Mouse (Mus musculus): Measurements from ENCODE around the gene Itsn1. TPM values are rescaled to one million over a fixed set of nuclear protein-coding genes. Genes with fewer than 3 reads are reported as not detected.

Gene Itsn1
- polyA plus RNA-seq, 1 experiment from 2014 or later = 36.0 TPM

GRCm38 (mm10) chr16:91841026-91841630, 112.0 kb downstream of the Itsn1 start:
- CTCF ChIA-PET = no interaction called here
- no peak for TF ChIP-seq CTCF (IDR thresholded peaks at IDR 0.05)
- in situ Hi-C loops (cut with MboI; ENCODE audit: low pct_unique_long_range_greater_than_20kb) = no loop called here
- DNase-seq (ENCODE audit: low read depth, low spot score) = no peak
- POLR2A ChIA-PET = no interaction called here
- no peaks in the 10 kb centered on the region for H3K27me3 ChIP-seq
- peak; percentile 67 for ATAC-seq

DNA sequence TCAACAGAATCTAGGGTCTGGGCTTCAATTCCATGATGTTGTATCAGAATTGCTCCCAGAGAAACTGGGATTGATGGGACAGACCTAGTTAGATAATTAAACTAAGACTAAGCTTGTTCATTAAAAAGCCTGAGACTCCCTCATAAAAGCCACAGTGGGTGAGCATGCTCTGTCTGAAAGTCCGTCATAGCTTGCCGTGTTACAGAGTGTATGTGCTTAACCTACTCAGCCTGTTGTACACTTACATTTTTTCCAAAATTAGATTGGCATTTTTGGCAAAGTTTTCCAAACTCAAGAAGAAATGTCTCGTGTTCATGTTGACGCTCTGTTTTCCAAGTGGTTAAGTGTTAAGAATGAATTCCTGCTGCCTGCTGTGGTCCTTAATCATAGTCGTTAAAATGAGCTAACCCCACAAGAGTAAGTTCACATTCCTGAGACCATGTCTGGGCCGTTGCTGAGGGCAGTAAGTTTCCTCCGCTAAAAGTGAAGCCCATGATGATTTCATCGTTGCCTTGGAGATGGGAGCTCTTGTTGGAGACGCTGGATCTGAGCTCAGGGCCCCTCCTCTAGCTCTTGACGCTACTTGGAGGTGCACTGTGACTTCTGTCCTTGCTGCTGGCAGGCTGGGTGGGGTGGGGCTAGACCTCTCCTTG, 117.1 kb downstream of the Itsn1 start:
- in situ Hi-C loops (cut with MboI; ENCODE audit: low pct_unique_long_range_greater_than_20kb) = no loop called here

DNA sequence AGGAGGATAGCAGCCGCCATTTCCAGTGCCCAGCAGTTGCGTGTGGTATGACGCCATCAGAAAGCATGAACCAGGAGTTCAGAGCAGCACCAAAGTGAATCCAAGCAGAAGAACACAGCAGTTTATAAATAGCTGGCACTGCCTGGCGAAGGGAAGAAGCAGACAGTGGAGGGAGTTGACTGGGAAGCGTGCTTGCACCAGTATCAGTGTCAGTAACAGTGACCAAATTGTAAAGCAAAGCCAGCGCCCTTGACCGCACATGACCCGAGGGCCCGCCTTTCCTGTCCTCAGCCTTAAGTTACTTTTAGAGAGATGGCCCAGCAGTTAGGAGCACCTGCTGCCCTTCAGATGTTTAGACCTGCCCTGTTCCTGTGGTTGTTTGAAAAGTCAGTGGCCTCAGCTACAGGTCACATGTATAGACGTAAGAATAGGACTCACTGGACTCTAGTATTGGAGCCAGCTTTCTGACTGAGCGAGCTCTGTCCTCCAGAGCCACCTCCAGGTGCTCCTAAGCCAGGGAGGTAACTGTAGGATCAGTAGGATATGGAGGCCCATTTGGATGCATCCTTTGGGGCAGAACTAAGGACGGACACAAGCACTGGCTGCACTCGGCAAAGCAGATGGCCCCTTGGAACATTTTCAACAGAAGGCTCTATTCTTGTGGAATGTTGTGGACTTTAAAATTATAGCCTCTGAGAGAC, 118.6 kb downstream of the Itsn1 start:
- ChIA-PET POLR2A (no interaction called here), CTCF (interaction anchor here (1.1 to 2.2 kb wide), 5 partner anchors 10 to 149 kb away, joined by 3 to 6 read pairs (median 3); no protein-coding TSS in a partner anchor)
- ATAC-seq (no peak), DNase-seq (ENCODE audit: low read depth, low spot score) (no peak)
- no peaks in the 10 kb centered on the region for H3K27me3 ChIP-seq
- in situ Hi-C loops (cut with MboI; ENCODE audit: low pct_unique_long_range_greater_than_20kb) = no loop called here
- no peak for TF ChIP-seq CTCF (IDR thresholded peaks at IDR 0.05)

More for the DNA sequence above, 117.1 kb downstream of the Itsn1 start:
- CTCF ChIA-PET = interaction anchor here (1.1 to 1.9 kb wide), 3 partner anchors 10 to 71 kb away, joined by 3 to 4 read pairs (median 4); no protein-coding TSS in a partner anchor
- H3K27me3 ChIP-seq = no peaks in the 10 kb centered on the region
- POLR2A ChIA-PET = no interaction called here
- DNase-seq (ENCODE audit: low read depth, low spot score) = peak; percentile 43
- no peak for TF ChIP-seq CTCF (IDR thresholded peaks at IDR 0.05)
- ATAC-seq = peak; percentile 39

DNA sequence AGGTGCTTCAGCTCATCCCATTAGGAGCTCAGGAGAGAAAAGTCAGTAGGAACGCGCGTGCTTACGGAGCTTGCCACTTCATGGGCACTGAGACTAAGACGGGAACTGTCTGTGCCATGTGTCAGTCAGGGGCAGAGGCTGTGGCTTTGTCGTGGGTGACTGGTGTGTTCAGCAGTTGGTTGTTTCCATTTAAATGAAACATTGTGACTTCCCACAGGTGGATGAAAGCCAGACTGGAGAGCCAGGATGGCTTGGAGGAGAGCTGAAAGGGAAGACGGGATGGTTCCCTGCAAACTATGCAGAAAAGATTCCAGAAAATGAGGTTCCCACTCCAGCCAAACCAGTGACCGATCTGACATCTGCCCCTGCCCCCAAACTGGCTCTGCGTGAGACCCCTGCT, 119.4 kb downstream of the Itsn1 start:
- TF ChIP-seq CTCF (IDR thresholded peaks at IDR 0.05) = no peak
- ChIA-PET CTCF (interaction anchor here (1.1 to 2.2 kb wide), 4 partner anchors 9 to 150 kb away, joined by 3 to 6 read pairs (median 4); no protein-coding TSS in a partner anchor), POLR2A (no interaction called here)
- no peaks in the 10 kb centered on the region for H3K27me3 ChIP-seq
- ATAC-seq (no peak), DNase-seq (ENCODE audit: low read depth, low spot score) (no peak)
- in situ Hi-C loops (cut with MboI; ENCODE audit: low pct_unique_long_range_greater_than_20kb) = no loop called here

GRCm38 (mm10) chr16:91848906-91849603, 120.0 kb downstream of the Itsn1 start:
- CTCF ChIA-PET = interaction anchor here (1.1 to 2.2 kb wide), 3 partner anchors 19 to 151 kb away, joined by 3 to 4 read pairs (median 3); no protein-coding TSS in a partner anchor

GRCm38 (mm10) chr16:91850175-91850574, 121.1 kb downstream of the Itsn1 start:
- H3K27me3 ChIP-seq = no peaks in the 10 kb centered on the region
- ATAC-seq (no peak), DNase-seq (ENCODE audit: low read depth, low spot score) (no peak)
- CTCF ChIA-PET = no interaction called here
- TF ChIP-seq CTCF (IDR thresholded peaks at IDR 0.05) = no peak
- in situ Hi-C loops (cut with MboI; ENCODE audit: low pct_unique_long_range_greater_than_20kb) = no loop called here
- POLR2A ChIA-PET = no interaction called here

More at GRCm38 (mm10) chr16:91848906-91849603, 120.0 kb downstream of the Itsn1 start:
- DNase-seq (ENCODE audit: low read depth, low spot score) = no peak
- no peak for ATAC-seq
- no peaks in the 10 kb centered on the region for H3K27me3 ChIP-seq
- in situ Hi-C loops (cut with MboI; ENCODE audit: low pct_unique_long_range_greater_than_20kb) = no loop called here
- TF ChIP-seq CTCF (IDR thresholded peaks at IDR 0.05) = no peak
- POLR2A ChIA-PET = interaction anchor here (0.7 kb wide), 1 partner anchor 14 kb away, joined by 3 read pairs; no protein-coding TSS in a partner anchor

GRCm38 (mm10) chr16:91851456-91852231, 122.6 kb downstream of the Itsn1 start:
- TF ChIP-seq CTCF (IDR thresholded peaks at IDR 0.05) = no peak

GRCm38 (mm10) chr16:91852753-91853152, 123.7 kb downstream of the Itsn1 start:
- in situ Hi-C loops (cut with MboI; ENCODE audit: low pct_unique_long_range_greater_than_20kb) = no loop called here
- ChIA-PET POLR2A (no interaction called here), CTCF (no interaction called here)
- ATAC-seq = no peak
- DNase-seq (ENCODE audit: low read depth, low spot score) = no peak
- no peaks in the 10 kb centered on the region for H3K27me3 ChIP-seq
- TF ChIP-seq CTCF (IDR thresholded peaks at IDR 0.05) = no peak

More at GRCm38 (mm10) chr16:91851456-91852231, 122.6 kb downstream of the Itsn1 start:
- in situ Hi-C loops (cut with MboI; ENCODE audit: low pct_unique_long_range_greater_than_20kb) = no loop called here
- DNase-seq (ENCODE audit: low read depth, low spot score) (no peak), ATAC-seq (no peak)
- CTCF ChIA-PET = no interaction called here
- H3K27me3 ChIP-seq = no peaks in the 10 kb centered on the region
- POLR2A ChIA-PET = no interaction called here

- no peak for TF ChIP-seq CTCF (IDR thresholded peaks at IDR 0.05)
- in situ Hi-C loops (cut with MboI; ENCODE audit: low pct_unique_long_range_greater_than_20kb) = no loop called here
- ATAC-seq (no peak), DNase-seq (ENCODE audit: low read depth, low spot score) (no peak)
- no peaks in the 10 kb centered on the region for H3K27me3 ChIP-seq
- ChIA-PET POLR2A (no interaction called here), CTCF (no interaction called here)
These were observed 124.1 kb downstream of the Itsn1 start for GRCm38 (mm10) chr16:91853223-91853622.

DNA sequence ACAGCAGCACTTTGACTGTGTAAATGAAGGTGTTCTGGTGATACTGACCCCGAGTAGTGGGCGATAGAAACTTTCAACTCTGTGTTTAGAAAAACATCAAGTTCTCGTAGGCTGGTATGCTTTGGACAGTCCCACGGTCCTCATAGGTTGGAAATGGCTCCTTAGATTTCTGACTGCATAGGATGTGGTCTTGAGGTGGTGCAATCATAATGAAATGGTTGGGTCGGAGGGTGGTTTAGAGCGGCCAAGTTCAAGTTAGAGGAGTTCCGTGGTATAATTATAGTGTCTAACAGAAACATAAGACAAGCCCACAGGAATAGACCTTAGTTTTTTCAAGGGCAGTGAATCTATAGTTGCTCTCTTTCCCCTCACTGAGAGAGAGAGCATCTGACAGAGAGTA, 129.6 kb downstream of the Itsn1 start:
- no peaks in the 10 kb centered on the region for H3K27me3 ChIP-seq
- DNase-seq (ENCODE audit: low read depth, low spot score) (no peak), ATAC-seq (no peak)
- CTCF ChIA-PET = no interaction called here
- POLR2A ChIA-PET = no interaction called here
- TF ChIP-seq CTCF (IDR thresholded peaks at IDR 0.05) = no peak
- in situ Hi-C loops (cut with MboI; ENCODE audit: low pct_unique_long_range_greater_than_20kb) = no loop called here
